Mouse (Mus musculus): ENCODE data around the gene Accsl. TPM values are rescaled to one million over a fixed set of nuclear protein-coding genes. Genes with fewer than 3 reads are reported as not detected.

Gene Accsl
- polyA plus RNA-seq, 1 experiment from 2014 or later: not detected

GRCm38 (mm10) chr2:93881640-93882367 is 12.8 kb upstream of the Accsl start:
- Histone ChIP-seq H3K4me2 (no peak overlapping the region), H3K4me3 (ENCODE audit: low read depth, low read length) (no peak overlapping the region), H3K9me3 (replicated peaks; ENCODE audit: control insufficient read depth, low read length) (no peaks in the 10 kb centered on the region), H3K9ac (ENCODE audit: low read depth, low read length) (no peak overlapping the region), H3K4me1 (ENCODE audit: control insufficient read depth, insufficient read depth, low read length) (peaks cover 9% of the 10 kb centered on the region; the same call in 1 of the 2 replicates), H3K27ac (ENCODE audit: low read depth, low read length) (no peak overlapping the region), H3K27me3 (ENCODE audit: control insufficient read depth, insufficient read depth, low read length) (no peaks in the 10 kb centered on the region), H3K36me3 (ENCODE audit: control insufficient read depth, insufficient read depth, low read length) (no peaks in the 10 kb centered on the region)
- ATAC-seq (replicated peaks; ENCODE audit: insufficient number of reproducible peaks, low FRiP score, low TSS enrichment): no peak
- whole genome bisulfite sequencing (ENCODE audit: insufficient replicate concordance): 75% methylated on average over 9 of the region's 9 CpGs

DNA sequence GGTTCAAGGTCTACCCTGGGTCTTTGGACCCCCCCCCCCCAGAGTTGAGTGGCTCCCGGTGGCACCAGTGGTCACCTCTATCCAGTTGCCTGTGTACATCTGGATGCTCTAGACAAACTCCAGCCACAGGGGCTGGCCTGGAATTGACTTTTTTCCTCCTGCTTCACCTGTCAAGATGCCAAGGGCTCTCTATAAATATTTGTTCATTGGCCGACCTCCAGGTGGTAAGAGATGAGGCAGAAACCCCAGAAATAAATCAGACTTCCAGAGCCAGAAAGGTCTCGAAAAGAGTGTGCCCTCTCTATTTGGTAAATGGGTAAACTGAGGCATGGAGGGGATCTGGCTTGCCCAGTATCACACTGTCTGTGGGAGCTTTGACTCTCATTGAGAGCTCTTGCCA is 12.0 kb upstream of the Accsl start:
- no peak overlapping the region for H3K27ac ChIP-seq (ENCODE audit: low read depth, low read length)
- H3K9ac ChIP-seq (ENCODE audit: low read depth, low read length): no peak overlapping the region
- WGBS (ENCODE audit: insufficient replicate concordance): 72% methylated on average over 3 of the region's 3 CpGs
- no peaks in the 10 kb centered on the region for H3K36me3 ChIP-seq (ENCODE audit: control insufficient read depth, insufficient read depth, low read length)
- H3K27me3 ChIP-seq (ENCODE audit: control insufficient read depth, insufficient read depth, low read length): no peaks in the 10 kb centered on the region
- ATAC-seq (replicated peaks; ENCODE audit: insufficient number of reproducible peaks, low FRiP score, low TSS enrichment): no peak
- no peaks in the 10 kb centered on the region for H3K9me3 ChIP-seq (replicated peaks; ENCODE audit: control insufficient read depth, low read length)
- H3K4me2 ChIP-seq: no peak overlapping the region
- H3K4me3 ChIP-seq (ENCODE audit: low read depth, low read length): no peak overlapping the region
- H3K4me1 ChIP-seq (ENCODE audit: control insufficient read depth, insufficient read depth, low read length): peaks cover 7% of the 10 kb centered on the region; the same call in 1 of the 2 replicates

- 71% methylated on average over 8 of the region's 8 CpGs for WGBS (ENCODE audit: insufficient replicate concordance)
Measured at GRCm38 (mm10) chr2:93880450-93880849, 11.5 kb upstream of the Accsl start.

DNA sequence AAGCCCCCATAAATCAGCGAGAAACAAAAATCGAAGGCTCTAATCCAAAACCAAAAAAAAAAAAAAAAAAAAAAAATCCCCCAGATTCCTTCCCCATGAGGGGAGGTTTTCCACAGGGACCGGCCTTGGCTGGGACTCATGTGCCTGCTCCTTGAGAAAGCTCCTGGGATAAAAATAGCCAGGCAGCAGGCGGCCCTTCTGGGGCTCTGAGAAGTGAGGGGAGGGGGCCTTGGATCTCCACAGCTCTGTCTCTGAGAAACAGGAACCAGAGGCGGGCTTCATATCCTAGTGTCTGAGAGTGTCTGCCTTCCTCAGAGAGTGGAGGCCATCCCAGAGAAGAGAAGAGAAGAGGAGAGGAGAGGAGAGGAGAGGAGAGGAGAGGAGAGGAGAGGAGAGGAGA is 8.0 kb upstream of the Accsl start:
- no peaks in the 10 kb centered on the region for H3K27me3 ChIP-seq (ENCODE audit: control insufficient read depth, insufficient read depth, low read length)
- H3K4me1 ChIP-seq (ENCODE audit: control insufficient read depth, insufficient read depth, low read length): peaks cover 13% of the 10 kb centered on the region
- no peaks in the 10 kb centered on the region for H3K9me3 ChIP-seq (replicated peaks; ENCODE audit: control insufficient read depth, low read length)
- no peak for ATAC-seq (replicated peaks; ENCODE audit: insufficient number of reproducible peaks, low FRiP score, low TSS enrichment)
- no peaks in the 10 kb centered on the region for H3K36me3 ChIP-seq (ENCODE audit: control insufficient read depth, insufficient read depth, low read length)
- H3K4me2 ChIP-seq: no peak overlapping the region
- WGBS (ENCODE audit: insufficient replicate concordance): 33% methylated on average over 5 of the region's 5 CpGs
- no peak overlapping the region for H3K4me3 ChIP-seq (ENCODE audit: low read depth, low read length)
- no peak overlapping the region for H3K9ac ChIP-seq (ENCODE audit: low read depth, low read length)
- H3K27ac ChIP-seq (ENCODE audit: low read depth, low read length): no peak overlapping the region

More at GRCm38 (mm10) chr2:93880450-93880849, 11.5 kb upstream of the Accsl start:
- no peak overlapping the region for H3K4me2 ChIP-seq
- H3K9me3 ChIP-seq (replicated peaks; ENCODE audit: control insufficient read depth, low read length): no peaks in the 10 kb centered on the region
- no peak for ATAC-seq (replicated peaks; ENCODE audit: insufficient number of reproducible peaks, low FRiP score, low TSS enrichment)
- peaks cover 3% of the 10 kb centered on the region; the same call in 1 of the 2 replicates for H3K4me1 ChIP-seq (ENCODE audit: control insufficient read depth, insufficient read depth, low read length)
- no peaks in the 10 kb centered on the region for H3K36me3 ChIP-seq (ENCODE audit: control insufficient read depth, insufficient read depth, low read length)
- no peaks in the 10 kb centered on the region for H3K27me3 ChIP-seq (ENCODE audit: control insufficient read depth, insufficient read depth, low read length)
- H3K4me3 ChIP-seq (ENCODE audit: low read depth, low read length): no peak overlapping the region
- no peak overlapping the region for H3K9ac ChIP-seq (ENCODE audit: low read depth, low read length)
- H3K27ac ChIP-seq (ENCODE audit: low read depth, low read length): no peak overlapping the region

- WGBS (ENCODE audit: insufficient replicate concordance): 79% methylated on average over 3 of the region's 3 CpGs
- no peak for ATAC-seq (replicated peaks; ENCODE audit: insufficient number of reproducible peaks, low FRiP score, low TSS enrichment)
- Histone ChIP-seq H3K36me3 (ENCODE audit: control insufficient read depth, insufficient read depth, low read length) (no peaks in the 10 kb centered on the region), H3K4me2 (no peak overlapping the region), H3K4me3 (ENCODE audit: low read depth, low read length) (no peak overlapping the region), H3K9me3 (replicated peaks; ENCODE audit: control insufficient read depth, low read length) (no peaks in the 10 kb centered on the region), H3K27ac (ENCODE audit: low read depth, low read length) (no peak overlapping the region), H3K9ac (ENCODE audit: low read depth, low read length) (no peak overlapping the region), H3K27me3 (ENCODE audit: control insufficient read depth, insufficient read depth, low read length) (no peaks in the 10 kb centered on the region), H3K4me1 (ENCODE audit: control insufficient read depth, insufficient read depth, low read length) (peaks cover 13% of the 10 kb centered on the region)
Measured at GRCm38 (mm10) chr2:93874606-93875005, 5.6 kb upstream of the Accsl start.

- Histone ChIP-seq H3K27ac (ENCODE audit: low read depth, low read length) (no peak overlapping the region), H3K27me3 (ENCODE audit: control insufficient read depth, insufficient read depth, low read length) (no peaks in the 10 kb centered on the region), H3K36me3 (ENCODE audit: control insufficient read depth, insufficient read depth, low read length) (no peaks in the 10 kb centered on the region), H3K4me2 (no peak overlapping the region), H3K9ac (ENCODE audit: low read depth, low read length) (peak overlapping the region; percentile 34; the same call in 1 of the 2 replicates), H3K4me1 (ENCODE audit: control insufficient read depth, insufficient read depth, low read length) (peaks cover 13% of the 10 kb centered on the region), H3K9me3 (replicated peaks; ENCODE audit: control insufficient read depth, low read length) (no peaks in the 10 kb centered on the region), H3K4me3 (ENCODE audit: low read depth, low read length) (no peak overlapping the region)
- ATAC-seq (replicated peaks; ENCODE audit: insufficient number of reproducible peaks, low FRiP score, low TSS enrichment): no peak
- WGBS (ENCODE audit: insufficient replicate concordance): 13% methylated on average over 2 of the region's 2 CpGs
Measured at GRCm38 (mm10) chr2:93874227-93874514, 5.2 kb upstream of the Accsl start.

GRCm38 (mm10) chr2:93873449-93874226 is 4.7 kb upstream of the Accsl start:
- Histone ChIP-seq H3K27ac (ENCODE audit: low read depth, low read length) (no peak overlapping the region), H3K9ac (ENCODE audit: low read depth, low read length) (peak overlapping the region; percentile 34; the same call in 1 of the 2 replicates), H3K4me3 (ENCODE audit: low read depth, low read length) (no peak overlapping the region), H3K36me3 (ENCODE audit: control insufficient read depth, insufficient read depth, low read length) (no peaks in the 10 kb centered on the region), H3K27me3 (ENCODE audit: control insufficient read depth, insufficient read depth, low read length) (no peaks in the 10 kb centered on the region), H3K4me1 (ENCODE audit: control insufficient read depth, insufficient read depth, low read length) (peaks cover 13% of the 10 kb centered on the region), H3K4me2 (no peak overlapping the region), H3K9me3 (replicated peaks; ENCODE audit: control insufficient read depth, low read length) (no peaks in the 10 kb centered on the region)
- WGBS (ENCODE audit: insufficient replicate concordance): 17% methylated on average over 12 of the region's 12 CpGs
- ATAC-seq (replicated peaks; ENCODE audit: insufficient number of reproducible peaks, low FRiP score, low TSS enrichment): no peak

- Histone ChIP-seq H3K4me1 (ENCODE audit: control insufficient read depth, insufficient read depth, low read length) (peaks cover 13% of the 10 kb centered on the region), H3K4me3 (ENCODE audit: low read depth, low read length) (no peak overlapping the region), H3K27me3 (ENCODE audit: control insufficient read depth, insufficient read depth, low read length) (no peaks in the 10 kb centered on the region), H3K36me3 (ENCODE audit: control insufficient read depth, insufficient read depth, low read length) (no peaks in the 10 kb centered on the region), H3K27ac (ENCODE audit: low read depth, low read length) (no peak overlapping the region), H3K9me3 (replicated peaks; ENCODE audit: control insufficient read depth, low read length) (no peaks in the 10 kb centered on the region), H3K4me2 (no peak overlapping the region), H3K9ac (ENCODE audit: low read depth, low read length) (no peak overlapping the region)
- ATAC-seq (replicated peaks; ENCODE audit: insufficient number of reproducible peaks, low FRiP score, low TSS enrichment): no peak
- 77% methylated on average over 7 of the region's 7 CpGs for WGBS (ENCODE audit: insufficient replicate concordance)
Measured at GRCm38 (mm10) chr2:93872257-93872656, 3.3 kb upstream of the Accsl start.
